Mouse (Mus musculus) bone marrow macrophage, adult 2 months (primary cell): ENCODE measurements around the gene Apol9a.

Experiments used
- CTCF ChIP-seq: IDR thresholded peaks from 2 replicates; pipeline ENCODE4 v1.5.1; 2012; ENCODE audit warnings: low read depth, mild to moderate bottlenecking, low read length, moderate library complexity
- POLR2A ChIP-seq: IDR thresholded peaks from 2 replicates; pipeline ENCODE4 v1.6.1; 2012; ENCODE audit warnings: mild to moderate bottlenecking, low read depth, low read length, borderline replicate concordance

GRCm38 (mm10) chr15:77382271-77382850 lies 28.6 kb downstream of the Apol9a start:
- no peak for TF ChIP-seq CTCF
- TF ChIP-seq POLR2A, result no peak
